Mouse (Mus musculus): ENCODE measurements at regions not wholly inside any gene's neighbourhood (a gene's known extent, or its start where the extent isn't known, plus 50 kb on each side); places are given as distances from the start of the nearest gene placed in this dataset.

DNA sequence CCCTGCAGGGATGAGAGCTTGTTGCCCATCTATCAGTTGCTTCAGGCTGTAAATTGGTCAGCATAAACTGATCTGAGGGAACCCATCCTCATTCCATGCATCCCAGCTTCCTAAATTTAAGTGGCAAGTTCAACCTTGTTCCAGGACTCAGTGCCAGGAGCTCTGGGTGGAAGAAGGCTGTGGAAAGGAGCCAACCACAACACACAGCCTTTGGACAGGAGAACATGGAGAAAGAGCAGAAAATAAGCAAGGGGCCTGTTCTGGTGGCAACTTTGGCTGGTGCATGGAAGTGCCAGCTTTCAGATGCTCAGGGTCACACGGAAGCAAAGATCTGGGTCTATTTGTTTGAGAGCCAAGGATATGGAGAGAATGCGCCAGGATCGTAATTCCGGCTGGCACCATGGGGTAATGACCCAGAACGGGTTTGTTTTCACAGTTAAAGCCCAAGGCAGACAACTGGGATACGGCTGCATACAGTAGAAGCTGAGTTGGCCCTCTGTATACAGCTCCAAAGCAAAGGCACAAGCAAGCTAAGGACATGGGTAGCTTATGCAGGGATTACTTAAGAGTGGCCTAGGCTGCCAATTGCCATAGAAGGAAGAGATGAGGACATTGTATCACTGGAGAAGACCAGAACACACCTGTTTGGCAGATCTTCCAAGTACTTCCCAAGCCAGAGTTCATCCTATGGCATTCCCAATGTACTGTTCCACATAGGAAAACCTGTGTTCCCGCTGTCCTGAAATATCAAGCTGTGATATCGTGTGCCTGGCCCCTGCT lies 364.2 kb upstream of the Mgmt start:
- DNase-seq (ENCODE audit: low spot score in 2 of 2): no peak

DNA sequence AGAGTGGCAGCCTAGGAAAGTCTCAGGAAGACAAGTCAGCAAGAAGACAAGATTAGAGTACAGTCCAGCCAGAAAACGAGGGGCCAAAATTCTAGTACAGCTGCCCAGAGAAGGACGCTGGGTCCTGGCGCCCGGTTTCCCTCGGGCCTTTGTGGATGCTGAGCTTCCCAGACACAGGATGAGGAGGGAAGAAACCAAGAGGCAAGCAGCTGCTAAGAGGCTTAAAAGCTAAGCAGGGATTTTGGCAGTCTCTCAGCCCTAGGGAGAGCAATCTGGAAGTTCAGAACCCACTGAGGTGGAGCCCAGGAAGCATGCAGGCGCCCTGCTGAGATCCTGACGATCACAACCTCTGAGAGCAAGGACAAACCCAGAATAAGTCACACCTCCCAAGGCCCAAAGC lies 363.1 kb upstream of the Mgmt start:
- DNase-seq (ENCODE audit: low spot score in 2 of 2): no peak

DNA sequence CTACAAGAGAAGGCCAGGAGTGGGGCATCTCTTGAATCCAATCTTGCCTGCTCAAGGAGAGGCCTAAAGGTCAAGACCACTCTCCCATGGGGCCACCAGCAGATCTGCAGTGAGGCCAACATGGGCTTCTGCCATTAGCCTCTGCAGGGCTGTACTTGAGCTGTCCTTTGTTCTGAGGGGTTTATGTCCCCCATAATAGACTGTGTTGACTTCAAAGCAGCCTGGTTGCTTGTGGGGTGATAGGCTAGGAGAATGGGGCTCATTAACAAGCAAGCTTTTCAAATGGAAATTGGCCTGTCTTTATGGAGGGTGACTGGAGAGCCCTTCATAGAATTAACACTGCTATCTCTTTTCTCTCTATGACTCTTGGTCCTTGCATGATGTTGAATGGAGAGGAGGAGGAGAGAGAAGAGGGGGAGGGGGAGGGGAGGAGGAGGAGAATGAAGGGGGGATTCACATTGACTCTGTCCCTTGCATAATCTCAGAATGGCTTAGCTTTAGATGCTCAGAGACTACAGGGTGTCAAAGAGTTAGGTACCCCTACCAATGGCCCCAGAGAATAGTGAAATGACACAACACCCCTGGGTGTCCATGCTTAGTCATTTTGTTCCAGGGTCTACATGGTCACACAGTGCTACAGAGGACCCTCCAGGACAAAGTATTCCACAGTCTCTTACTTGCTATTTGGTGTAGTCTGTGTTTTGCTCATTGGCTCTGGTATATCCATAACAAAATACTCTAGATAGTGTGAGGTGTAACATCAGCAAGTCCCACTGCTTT lies 352.3 kb upstream of the Mgmt start:
- DNase-seq (ENCODE audit: low spot score in 2 of 2): no peak

DNA sequence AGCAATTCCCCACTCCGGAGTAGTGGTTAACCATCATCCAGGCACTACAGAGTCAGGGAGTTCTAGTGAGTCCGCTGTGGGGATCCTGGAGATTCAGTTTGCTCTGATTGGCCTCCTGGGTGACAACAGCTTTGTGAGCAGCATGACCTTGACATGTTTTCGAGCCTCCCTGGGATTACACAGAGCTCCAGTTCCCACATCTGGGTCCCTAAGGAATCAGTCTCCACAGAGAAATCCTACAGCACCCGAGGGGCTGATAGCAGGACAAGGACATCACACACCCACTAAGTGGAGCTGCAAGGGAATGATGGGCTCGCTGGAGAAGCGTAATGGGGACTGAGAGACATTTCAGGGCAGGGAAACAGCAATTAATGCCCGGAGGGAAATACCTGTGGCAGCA lies 351.5 kb upstream of the Mgmt start:
- DNase-seq (ENCODE audit: low spot score in 2 of 2): no peak

DNA sequence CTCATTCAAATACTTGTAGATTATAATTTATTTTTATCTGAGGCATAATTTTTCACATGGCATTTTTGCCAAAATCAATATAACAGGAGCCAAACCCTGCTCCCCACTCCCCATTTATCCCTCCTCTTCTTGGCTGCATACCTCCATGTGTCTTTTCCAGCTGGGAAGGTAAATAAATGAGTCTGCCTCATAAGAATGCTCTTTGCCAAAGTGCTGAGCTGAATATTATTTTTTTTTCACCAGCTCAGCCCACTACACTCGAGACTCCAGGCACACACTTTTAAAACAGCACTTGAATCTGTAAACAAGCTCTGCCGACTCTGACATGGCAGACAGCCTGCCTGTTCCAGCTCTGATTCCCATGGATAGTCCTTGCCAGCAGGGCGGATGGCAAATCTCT lies 346.6 kb upstream of the Mgmt start:
- DNase-seq (ENCODE audit: low spot score in 2 of 2): no peak

DNA sequence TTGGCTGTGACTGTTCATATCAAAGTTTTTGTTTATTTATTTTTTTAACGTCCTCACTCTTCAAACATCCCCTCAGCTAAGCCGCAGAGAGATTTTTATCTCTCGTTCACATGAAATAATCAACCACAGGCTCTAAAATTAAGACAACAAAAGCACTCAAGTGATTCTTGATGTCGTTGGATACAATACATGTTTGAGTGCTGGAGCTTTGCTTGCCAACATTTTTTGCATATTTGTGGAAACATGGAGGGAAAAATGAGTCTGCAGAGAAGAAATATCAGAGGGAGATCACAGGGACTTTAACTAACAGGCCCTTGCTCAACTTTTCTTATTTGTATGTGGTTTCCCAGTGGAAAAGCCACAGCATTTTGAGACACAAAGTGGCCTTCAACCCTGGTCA lies 338.0 kb upstream of the Mgmt start:
- no peak for DNase-seq (ENCODE audit: low spot score in 2 of 2)

DNA sequence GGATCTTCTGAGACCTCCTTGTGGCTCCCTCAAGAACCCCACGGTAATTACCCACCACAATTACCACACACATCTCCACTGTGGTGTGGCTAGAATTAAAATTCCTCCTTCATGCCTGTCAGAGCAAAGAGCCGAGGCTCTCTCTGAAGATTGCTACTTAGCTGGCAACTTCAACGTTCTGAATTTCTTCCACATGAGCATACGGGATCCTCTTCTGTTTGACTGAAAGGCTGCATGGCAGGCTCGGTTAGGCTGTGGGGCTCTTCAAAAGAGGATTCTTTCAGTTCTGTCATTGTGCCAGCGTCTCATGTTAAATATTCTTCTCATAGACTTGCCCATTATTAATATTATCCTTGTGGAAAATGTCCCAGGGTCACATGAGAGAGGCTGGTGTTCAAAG lies 334.9 kb upstream of the Mgmt start:
- no peak for DNase-seq (ENCODE audit: low spot score in 2 of 2)

DNA sequence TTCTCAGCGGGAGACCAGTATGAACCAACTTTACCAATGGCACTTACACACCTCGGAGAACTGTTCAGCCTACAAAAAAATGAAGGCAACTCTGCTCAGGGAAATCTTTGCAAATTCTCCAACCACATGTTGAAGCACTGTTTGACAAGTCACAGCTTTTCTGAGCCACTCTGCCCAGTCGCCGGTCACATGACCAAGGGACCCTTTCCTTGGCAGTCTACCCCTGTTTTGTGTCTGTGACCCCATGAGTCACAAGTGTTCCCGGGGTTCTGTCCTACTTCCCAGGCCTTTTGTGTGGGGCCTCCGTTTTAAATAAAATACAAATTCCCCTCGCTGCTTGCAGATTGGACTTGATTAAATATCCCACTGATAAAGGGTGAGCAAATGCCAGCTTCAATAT lies 323.5 kb upstream of the Mgmt start:
- DNase-seq (ENCODE audit: low spot score in 2 of 2): no peak

DNA sequence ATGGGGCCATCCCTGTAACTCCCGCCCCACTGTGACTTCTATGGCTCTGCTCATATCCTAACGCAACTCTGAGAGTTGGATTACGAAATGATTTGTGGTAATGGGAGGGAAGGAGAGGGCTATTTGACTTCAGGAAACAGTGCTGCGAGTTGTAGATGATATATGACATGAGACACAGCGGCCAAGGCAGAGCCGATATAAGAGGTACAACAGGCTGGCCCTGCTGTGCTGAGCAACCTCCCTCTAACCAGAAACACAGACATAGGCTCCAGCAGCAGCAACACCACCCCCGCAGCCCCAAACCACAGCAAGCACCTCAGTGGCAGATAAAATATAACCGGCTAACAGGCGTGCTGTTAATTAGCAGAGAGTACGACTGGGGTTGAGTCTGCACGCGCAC lies 312.5 kb upstream of the Mgmt start:
- peak; percentile 13 to 29 for DNase-seq (ENCODE audit: low spot score in 2 of 2)

DNA sequence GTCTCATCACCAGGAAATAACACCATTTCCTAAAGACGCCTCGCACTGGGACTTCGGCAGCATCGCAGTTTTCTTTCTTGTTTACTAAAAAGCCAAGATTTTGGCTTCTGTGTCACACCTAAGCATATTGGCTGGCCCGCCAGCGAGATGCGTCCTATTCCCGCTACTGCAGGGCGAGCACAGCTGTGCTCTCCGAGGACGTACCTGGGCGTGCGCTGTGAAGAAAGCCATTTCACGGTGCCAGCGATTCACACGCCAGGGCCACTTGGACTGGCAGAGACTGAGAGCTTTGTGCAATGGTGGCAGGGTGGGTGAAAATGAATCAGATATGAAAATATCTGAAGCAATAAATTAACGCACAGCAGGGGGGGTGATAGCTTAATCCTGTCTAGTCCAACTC lies 310.1 kb upstream of the Mgmt start:
- no peak for DNase-seq (ENCODE audit: low spot score in 2 of 2)

DNA sequence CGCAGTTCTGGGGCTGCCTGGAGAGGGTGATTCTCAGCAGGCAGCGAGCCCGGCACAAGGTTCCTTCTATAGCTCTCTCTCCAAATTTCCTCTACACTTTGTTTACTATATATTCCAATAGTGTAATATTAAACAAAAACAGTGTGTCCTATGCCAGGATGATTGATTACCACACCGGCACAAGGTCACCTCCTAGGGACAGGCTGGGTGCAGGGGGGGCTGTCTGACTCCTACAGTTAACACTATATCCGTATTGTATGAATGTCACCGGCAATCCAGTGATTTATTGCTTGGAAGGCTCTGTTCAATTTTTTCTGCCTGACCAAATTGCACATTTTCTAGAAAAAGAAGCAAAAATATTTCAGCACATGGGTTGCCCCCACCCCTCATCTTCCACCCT lies 305.9 kb upstream of the Mgmt start:
- no peak for DNase-seq (ENCODE audit: low spot score in 2 of 2)

DNA sequence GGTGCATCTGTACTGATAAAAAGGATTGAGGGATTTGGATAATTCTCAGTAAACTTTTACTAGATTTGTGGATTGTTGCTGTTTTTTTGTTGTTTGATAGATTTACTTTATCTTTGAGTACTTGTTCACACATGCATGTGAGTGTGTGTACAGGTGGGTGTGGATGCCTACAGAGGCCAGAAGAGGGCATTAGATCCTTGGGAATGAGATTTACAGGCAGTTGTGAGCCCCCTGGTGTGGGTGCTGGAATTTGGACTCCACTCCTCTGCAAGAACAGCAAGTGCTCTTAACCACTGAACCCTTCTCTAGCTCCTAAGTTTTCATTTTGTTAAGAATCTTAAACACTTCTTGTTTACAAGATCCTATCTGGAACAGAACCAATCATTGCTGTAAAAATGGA lies 303.5 kb upstream of the Mgmt start:
- DNase-seq (ENCODE audit: low spot score in 2 of 2): no peak

DNA sequence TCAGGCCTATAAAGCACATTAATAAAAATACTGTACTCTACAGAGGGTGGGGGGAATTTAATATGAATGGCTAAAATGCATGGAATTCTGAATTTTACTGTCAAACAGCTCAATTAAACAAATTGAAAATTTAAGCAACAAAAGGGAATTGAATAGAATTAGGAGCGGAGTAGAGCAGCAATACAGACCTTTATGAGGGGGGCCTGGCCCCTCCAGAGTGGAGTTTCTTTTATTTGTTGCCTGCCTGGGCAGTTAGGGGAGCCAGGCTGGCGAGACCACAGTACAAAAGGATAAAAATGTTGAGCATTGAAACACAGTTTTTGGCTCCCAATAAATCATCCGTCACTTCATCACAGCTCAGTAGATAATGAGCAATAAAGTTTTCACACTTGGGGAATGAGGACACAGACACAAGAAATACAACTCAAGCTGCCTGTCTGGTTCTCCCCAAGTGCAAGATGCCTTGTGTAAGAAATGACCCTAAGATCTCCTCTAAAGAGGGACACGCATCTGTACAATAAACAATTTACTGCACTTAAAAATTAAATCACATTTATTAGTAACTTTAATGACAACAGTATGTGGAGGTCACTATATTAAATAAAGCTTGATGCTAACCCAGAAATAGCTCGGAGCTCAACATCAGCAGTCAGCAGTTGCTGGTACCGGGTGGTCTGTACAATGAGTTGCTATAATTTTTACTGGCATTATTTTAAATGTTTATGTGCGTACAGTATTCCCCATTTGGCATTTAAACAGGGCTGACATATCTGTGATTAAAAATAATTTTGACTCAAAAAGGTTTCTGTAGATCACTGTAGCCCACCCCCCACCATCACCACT lies 286.9 kb upstream of the Mgmt start:
- no peak for DNase-seq (ENCODE audit: low spot score in 2 of 2)

DNA sequence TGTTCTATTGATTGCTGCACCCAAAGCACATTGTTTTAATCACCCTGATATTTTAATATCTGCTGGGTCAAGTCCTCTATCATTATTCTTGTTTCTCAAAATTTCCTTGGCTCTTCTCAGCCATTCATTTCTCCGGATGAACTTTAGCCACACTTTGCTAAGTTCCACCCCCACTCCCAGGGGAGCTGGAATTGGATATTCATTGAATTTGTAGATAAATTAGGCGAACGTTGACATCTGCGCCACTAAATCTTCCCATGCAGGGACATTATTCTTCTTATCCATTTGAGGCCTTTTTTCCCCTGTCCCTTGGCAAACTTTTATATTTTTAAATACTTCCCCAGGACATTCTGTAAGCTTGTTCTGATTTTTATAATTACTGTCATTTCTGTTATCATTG lies 280.9 kb upstream of the Mgmt start:
- no peak for DNase-seq (ENCODE audit: low spot score in 2 of 2)

DNA sequence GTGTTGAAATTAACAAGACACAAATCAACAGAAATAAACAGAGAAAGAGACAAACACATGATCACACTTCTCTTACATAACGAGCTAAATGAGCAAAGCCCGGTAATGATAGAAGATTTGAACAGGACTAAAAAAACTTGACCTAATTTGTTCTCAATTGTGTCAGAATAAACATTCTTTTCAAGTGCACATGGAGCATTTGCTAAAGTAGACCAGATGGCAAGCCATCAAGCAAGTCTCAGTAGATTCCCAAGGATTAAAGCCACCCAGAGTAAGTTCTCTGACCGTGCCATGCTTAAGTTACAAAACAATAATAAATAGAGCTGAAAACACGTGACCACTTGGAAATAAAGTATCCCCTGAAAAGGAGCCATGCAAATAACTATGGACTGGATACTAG lies 269.9 kb upstream of the Mgmt start:
- no peak for DNase-seq (ENCODE audit: low spot score in 2 of 2)

DNA sequence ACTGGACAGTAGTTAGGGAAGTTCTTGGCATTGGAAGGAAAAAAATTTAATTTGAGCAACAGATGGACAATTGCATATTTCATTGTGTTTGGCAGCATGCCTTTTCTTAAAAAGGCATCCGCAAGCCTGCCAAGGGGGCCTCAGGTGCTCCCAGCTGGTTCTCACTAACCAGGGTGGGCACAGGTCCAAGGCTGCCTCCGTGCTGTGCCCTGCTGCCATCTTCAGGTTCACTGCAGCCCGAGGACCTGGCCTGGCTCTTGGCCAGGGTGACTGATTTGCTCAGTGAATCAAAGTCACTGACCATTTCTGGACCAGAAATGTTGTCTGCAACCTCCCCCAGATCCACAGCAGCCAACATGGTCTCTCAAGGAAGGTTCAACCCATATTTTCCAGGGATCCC lies 263.3 kb upstream of the Mgmt start:
- peak; percentile 7 to 10 for DNase-seq (ENCODE audit: low spot score in 2 of 2)

DNA sequence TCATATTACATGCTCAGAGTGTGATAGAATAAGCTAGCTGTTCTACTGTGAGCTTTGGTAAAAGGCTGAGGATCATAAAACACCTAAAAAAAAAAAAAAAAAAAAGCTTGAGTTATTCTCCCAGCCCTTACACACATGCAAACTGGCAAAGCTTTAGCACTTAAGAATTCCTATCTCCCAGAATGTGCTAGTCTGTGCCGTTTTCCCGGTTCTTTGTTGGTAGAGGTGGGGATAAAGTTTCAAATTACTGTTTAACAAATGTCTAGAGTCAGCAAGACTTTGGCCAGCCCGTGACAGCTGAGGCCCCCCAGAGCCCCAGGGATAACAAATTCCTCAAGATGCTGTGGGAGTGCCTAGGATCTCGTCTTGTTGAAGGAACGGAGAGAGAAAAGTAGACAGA lies 254.3 kb upstream of the Mgmt start:
- DNase-seq (ENCODE audit: low spot score in 2 of 2): no peak

DNA sequence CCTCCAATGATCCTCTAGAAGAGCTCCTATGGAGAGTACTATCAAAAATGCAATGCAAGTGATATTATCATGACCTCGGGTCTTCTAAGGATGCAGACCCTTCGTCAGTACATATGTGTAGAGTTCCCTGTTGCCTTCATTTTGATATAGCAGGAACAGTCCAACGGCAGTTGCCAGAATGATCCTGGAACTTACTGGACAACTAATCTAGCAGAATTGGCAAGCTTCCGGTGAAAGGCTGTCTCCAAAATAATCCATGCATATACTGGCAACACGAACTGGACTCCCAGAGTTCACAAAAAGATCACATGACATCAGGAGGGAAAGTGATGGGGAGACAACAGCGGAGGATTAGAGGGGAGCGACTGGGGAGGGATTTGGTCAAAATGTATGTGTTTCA lies 253.6 kb upstream of the Mgmt start:
- DNase-seq (ENCODE audit: low spot score in 2 of 2): no peak

DNA sequence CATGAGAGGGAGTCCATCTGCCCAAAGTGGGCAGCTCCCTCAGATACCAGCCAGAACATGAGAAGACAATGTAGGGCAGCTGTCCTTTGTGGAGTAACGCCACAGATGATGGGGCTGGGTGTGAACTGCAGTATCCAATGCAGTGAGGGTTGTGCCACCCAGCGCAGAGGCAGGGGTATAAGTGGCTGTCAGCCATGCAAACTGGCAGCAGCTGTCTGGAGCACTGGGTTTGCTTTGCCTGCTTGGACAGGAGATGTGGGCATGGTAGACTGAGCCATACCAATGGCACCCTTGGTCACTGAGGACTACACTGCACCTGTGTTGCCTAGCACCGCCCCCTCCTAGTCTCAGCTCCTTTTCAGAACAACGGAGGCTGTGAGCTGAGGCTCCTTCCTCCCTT lies 244.6 kb upstream of the Mgmt start:
- no peak for DNase-seq (ENCODE audit: low spot score in 2 of 2)

DNA sequence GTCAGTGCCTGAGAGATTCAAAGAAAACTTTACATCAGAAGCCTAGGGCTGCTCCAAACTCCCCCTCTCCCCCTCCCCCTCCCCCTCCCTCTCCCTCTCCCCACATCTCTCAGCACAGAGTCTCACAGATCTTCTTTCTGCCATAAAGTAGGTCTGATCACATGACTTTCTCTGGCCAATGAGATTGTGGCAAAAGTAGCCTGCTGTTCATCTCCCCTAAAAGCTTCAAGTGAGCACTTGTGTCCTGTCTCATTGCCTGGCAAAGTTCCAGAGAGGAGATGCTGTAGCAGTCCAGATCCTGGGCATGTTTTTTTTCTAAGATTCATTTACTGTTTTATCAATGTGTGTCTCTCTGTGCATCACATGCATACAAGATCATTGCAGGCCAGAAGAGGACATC lies 234.5 kb upstream of the Mgmt start:
- DNase-seq (ENCODE audit: low spot score in 2 of 2): no peak

DNA sequence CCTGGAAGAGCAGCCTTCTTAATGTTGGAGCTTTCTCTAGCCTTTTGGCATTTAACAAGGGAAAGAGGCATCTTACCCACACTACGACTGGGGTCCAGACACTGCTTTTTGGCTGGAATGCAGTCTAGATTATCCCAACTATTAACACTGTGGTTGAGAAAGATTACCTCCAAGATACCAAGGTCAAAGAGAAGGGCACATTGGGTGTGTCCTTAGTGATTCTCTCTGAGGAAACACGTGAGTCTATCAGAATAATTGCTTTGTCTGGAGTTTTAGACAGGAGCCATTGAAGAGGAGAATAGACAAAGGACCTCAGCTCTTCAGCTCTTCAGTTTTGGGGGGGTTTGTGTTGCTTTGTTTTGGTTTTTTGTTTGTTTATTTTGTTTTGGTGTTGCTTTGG lies 234.0 kb upstream of the Mgmt start:
- no peak for DNase-seq (ENCODE audit: low spot score in 2 of 2)

DNA sequence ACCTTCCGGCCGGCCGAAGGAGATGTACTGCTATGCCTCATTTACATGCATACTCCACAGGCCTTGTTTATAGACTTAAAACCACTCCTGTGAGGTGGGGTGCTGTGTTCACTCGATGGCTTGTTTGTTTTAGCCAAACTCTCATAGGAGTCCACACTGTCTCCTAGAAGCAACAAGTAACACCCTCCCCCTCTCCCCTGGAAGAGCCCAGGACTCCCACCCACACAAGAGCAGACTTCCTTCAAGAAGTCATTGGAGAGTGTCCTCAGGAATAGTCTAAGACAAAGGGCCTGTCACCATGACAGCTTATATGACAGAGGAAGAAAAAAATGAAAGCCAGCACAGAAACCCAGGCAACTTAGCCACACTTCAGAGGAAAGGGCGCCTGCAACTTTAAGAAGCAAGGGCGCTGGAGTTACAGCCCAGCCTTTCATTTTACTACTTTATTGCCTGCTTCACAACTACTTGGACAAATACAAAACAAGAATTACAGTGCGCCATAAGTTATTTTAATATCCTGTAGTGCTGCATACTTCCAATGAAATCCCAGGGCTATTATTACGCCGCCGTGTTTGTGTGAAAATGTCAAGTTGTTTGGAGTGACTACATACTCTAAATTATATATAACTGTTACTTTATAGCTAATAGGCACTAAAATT lies 229.9 kb upstream of the Mgmt start:
- no peak for DNase-seq (ENCODE audit: low spot score in 2 of 2)

All from right cerebral cortex, adult 2 months (tissue).